Mouse (Mus musculus) MEL (cell line): ENCODE data around the gene Trnt1.

Source experiments
- CTCF ChIP-seq, 3 experiments: IDR thresholded peaks in 2 of 3; conservative IDR thresholded peaks in 1 of 3; 2 replicates each; pipeline ENCODE4 v1.5.1; 2011 to 2012; ENCODE audit warnings: low read length in 3 of 3, low read depth in 2 of 3, mild to moderate bottlenecking in 2 of 3, improper control_type of control experiment in 1 of 3, inconsistent platforms in 1 of 3, mixed read lengths in 1 of 3, moderate library complexity in 1 of 3; ENCODE audit not compliant: control insufficient read depth in 1 of 3, insufficient read depth in 1 of 3, poor library complexity in 1 of 3, severe bottlenecking in 1 of 3
- EP300 ChIP-seq, 2 experiments: IDR thresholded peaks; 2 replicates each; pipeline ENCODE4 v1.6.1; 2011; ENCODE audit warnings: improper control_type of control experiment in 2 of 2, low read length in 2 of 2, low read depth in 1 of 2, mild to moderate bottlenecking in 1 of 2
- HCFC1 ChIP-seq: IDR thresholded peaks from 2 replicates; pipeline ENCODE4 v1.6.1; 2012; ENCODE audit warnings: low read depth, mild to moderate bottlenecking, inconsistent platforms, low read length, improper control_type of control experiment, moderate library complexity
- MAFK ChIP-seq: IDR thresholded peaks from 2 replicates; pipeline ENCODE4 v1.6.1; 2011; ENCODE audit warnings: low read depth, mild to moderate bottlenecking, low read length, improper control_type of control experiment, borderline replicate concordance
- MAX ChIP-seq: IDR thresholded peaks from 2 replicates; pipeline ENCODE4 v1.6.1; 2011; ENCODE audit warnings: low read length, improper control_type of control experiment
- MYC ChIP-seq: IDR thresholded peaks from 2 replicates; pipeline ENCODE4 v1.6.1; 2011; ENCODE audit warnings: low read depth, mild to moderate bottlenecking, low read length, improper control_type of control experiment, moderate library complexity
- POLR2A ChIP-seq, 2 experiments: IDR thresholded peaks; 2 replicates each; pipeline ENCODE4 v1.6.1; 2011 to 2012; ENCODE audit warnings: low read length in 2 of 2, mild to moderate bottlenecking in 2 of 2, control low read depth in 1 of 2, improper control_type of control experiment in 1 of 2, low read depth in 1 of 2, moderate library complexity in 1 of 2; ENCODE audit not compliant: control insufficient read depth in 1 of 2, insufficient read depth in 1 of 2, poor library complexity in 1 of 2
- RAD21 ChIP-seq: IDR thresholded peaks from 2 replicates; pipeline ENCODE4 v1.6.1; 2011; ENCODE audit warnings: mild to moderate bottlenecking, low read depth, low read length, improper control_type of control experiment
- TAL1 ChIP-seq: IDR thresholded peaks from 2 replicates; pipeline ENCODE4 v1.6.1; 2012; ENCODE audit warnings: mild to moderate bottlenecking, inconsistent platforms, low read length, moderate library complexity, mixed read lengths
- TCF12 ChIP-seq: IDR thresholded peaks from 2 replicates; pipeline ENCODE4 v1.6.1; 2014; ENCODE audit warnings: low read depth, mild to moderate bottlenecking, inconsistent platforms, low read length, improper control_type of control experiment, moderate library complexity
- USF1 ChIP-seq: IDR thresholded peaks from 2 replicates; pipeline ENCODE4 v1.6.1; 2014; ENCODE audit warnings: low read depth, mild to moderate bottlenecking, inconsistent platforms, low read length, improper control_type of control experiment, moderate library complexity

GRCm38 (mm10) chr6:106745673-106746394, 23.1 kb upstream of the Trnt1 start:
- TF ChIP-seq POLR2A (IDR thresholded peaks at IDR 0.05; ENCODE audit: control insufficient read depth in 1 of 2, insufficient read depth in 1 of 2, low read depth in 1 of 2, low read length in 2 of 2, poor library complexity in 1 of 2): no peak
- no peak for TF ChIP-seq RAD21
- TF ChIP-seq MAFK: no peak
- TF ChIP-seq CTCF (IDR thresholded peaks at IDR 0.05 in 2 of 3, conservative IDR thresholded peaks at IDR 0.05 in 1 of 3; ENCODE audit: control insufficient read depth in 1 of 3, insufficient read depth in 1 of 3, low read depth in 2 of 3, low read length in 3 of 3, poor library complexity in 1 of 3, severe bottlenecking in 1 of 3): no peak
- no peak for TF ChIP-seq TAL1
- TF ChIP-seq USF1: no peak
- TF ChIP-seq EP300 (IDR thresholded peaks at IDR 0.05; ENCODE audit: low read depth in 1 of 2, low read length in 2 of 2): no peak
- TF ChIP-seq TCF12: no peak
- no peak for TF ChIP-seq HCFC1
- no peak for TF ChIP-seq MYC
- TF ChIP-seq MAX: no peak
